Mouse (Mus musculus) liver, embryonic 13.5 days (tissue): ENCODE data around the gene Tra2b. TPM values are rescaled to one million over a fixed set of nuclear protein-coding genes. Genes with fewer than 3 reads are reported as not detected.
A peak's percentile ranks its signal among the peaks of the same experiment; 100 is the strongest.
"Not testable (repeated sequence)": the region's sequence is repeated elsewhere in the genome, so short reads cannot be mapped to it uniquely, and the experiment has no call there.

ENCODE experiments used
- ATAC-seq: fragments of 200-750 bp; cut with Nextera tagmentation; 2 replicates; pipeline ENCODE4 v1.8.0; 2017; ENCODE audit warnings: low read depth, mild to moderate bottlenecking, moderate number of reproducible peaks, moderate library complexity
- DNase-seq: peaks from one replicate; pipeline ENCODE4 v3.0.0; 2022
- H3K27ac ChIP-seq: fragments of 300-500 bp; sonication (generic); 2 replicates; pipeline ENCODE4 v1.5.1; 2015; ENCODE audit warnings: moderate library complexity, mild to moderate bottlenecking, inconsistent platforms
- H3K27me3 ChIP-seq: fragments of 300-500 bp; sonication (generic); 2 replicates; pipeline ENCODE4 v1.6.1; 2015; ENCODE audit warnings: mild to moderate bottlenecking, inconsistent platforms
- H3K36me3 ChIP-seq: fragments of 300-500 bp; sonication (generic); 2 replicates; pipeline ENCODE4 v1.6.1; 2015; ENCODE audit warnings: mild to moderate bottlenecking, inconsistent platforms
- H3K4me1 ChIP-seq: fragments of 300-500 bp; sonication (generic); replicated peaks from 2 replicates; pipeline ENCODE4 v1.6.1; 2015; ENCODE audit warnings: inconsistent platforms
- H3K4me2 ChIP-seq: fragments of 300-500 bp; sonication (generic); 2 replicates; pipeline ENCODE4 v1.6.1; 2015; ENCODE audit warnings: inconsistent platforms, mild to moderate bottlenecking, moderate library complexity
- H3K4me3 ChIP-seq: fragments of 300-500 bp; sonication (generic); replicated peaks from 2 replicates; pipeline ENCODE4 v1.5.1; 2015; ENCODE audit warnings: mild to moderate bottlenecking, inconsistent platforms
- H3K9ac ChIP-seq: fragments of 300-500 bp; sonication (generic); 2 replicates; pipeline ENCODE4 v1.6.1; 2015; ENCODE audit warnings: mild to moderate bottlenecking, inconsistent platforms
- H3K9me3 ChIP-seq: fragments of 300-500 bp; sonication (generic); replicated peaks from 2 replicates; pipeline ENCODE4 v1.6.1; 2016; ENCODE audit warnings: inconsistent platforms
- WGBS: fragments of 180-500 bp; shearing (Covaris S2); methylation state at CpG from one replicate; pipeline ENCODE4 v1.1.7; 2015; ENCODE audit not compliant: insufficient replicate concordance; 5-methylcytosine and 5-hydroxymethylcytosine counted together
- polyA plus RNA-seq: library from polyadenylated mRNA; unstranded; fragments of >200 nt; fragmentation: Nextera tagmentation; extraction: Ambion mirVana; gene quantifications from 2 replicates; pipeline ENCODE4 v1.2.1, GENCODE M21; 2015

The Tra2b gene
- polyA plus RNA-seq, 1 experiment from 2014 or later = 200 TPM

GRCm38 (mm10) chr16:22270491-22270890, 4.7 kb upstream of the Tra2b start:
- Histone ChIP-seq H3K4me1 (peaks cover 13% of the 10 kb centered on the region), H3K4me3 (no peak overlapping the region), H3K4me2 (no peak overlapping the region), H3K27ac (no peak overlapping the region), H3K9me3 (no peaks in the 10 kb centered on the region), H3K36me3 (no peaks in the 10 kb centered on the region), H3K27me3 (no peaks in the 10 kb centered on the region), H3K9ac (no peak overlapping the region)
- 51% methylated on average over 3 of the region's 3 CpGs for WGBS
- DNase-seq = peak; percentile 13
- ATAC-seq = no peak

- ATAC-seq (no peak), DNase-seq (no peak)
- no peaks in the 10 kb centered on the region for H3K27me3 ChIP-seq
- 36% methylated on average over 8 of the region's 8 CpGs for WGBS
- peaks cover 6% of the 10 kb centered on the region; the same call in 1 of the 2 replicates for H3K36me3 ChIP-seq
- H3K4me1 ChIP-seq = peaks cover 35% of the 10 kb centered on the region
- peak overlapping the region; percentile 75 for H3K4me2 ChIP-seq
- H3K9ac ChIP-seq = peak overlapping the region; percentile 65
- peak overlapping the region; percentile 51; the same call in 1 of the 2 replicates for H3K27ac ChIP-seq
- H3K9me3 ChIP-seq = no peaks in the 10 kb centered on the region
- peak overlapping the region; percentile 100 for H3K4me3 ChIP-seq
These were observed 579 bp upstream of the Tra2b start for GRCm38 (mm10) chr16:22266384-22266783.

GRCm38 (mm10) chr16:22264962-22265848, 600 bp downstream of the Tra2b start:
- Histone ChIP-seq H3K9ac (peak overlapping the region; percentile 99), H3K4me3 (peak overlapping the region; percentile 100), H3K36me3 (peaks cover 6% of the 10 kb centered on the region; the same call in 1 of the 2 replicates), H3K27me3 (no peaks in the 10 kb centered on the region), H3K27ac (peak overlapping the region; percentile 93), H3K4me2 (peak overlapping the region; percentile 75), H3K4me1 (peaks cover 39% of the 10 kb centered on the region), H3K9me3 (no peaks in the 10 kb centered on the region)
- DNase-seq (peak; percentile 65), ATAC-seq (peak; percentile 58)
- WGBS = under 1% methylated on average over 76 of the region's 81 CpGs

- no peaks in the 10 kb centered on the region for H3K27me3 ChIP-seq
- no peaks in the 10 kb centered on the region for H3K9me3 ChIP-seq
- under 1% methylated on average over 16 of the region's 16 CpGs for WGBS
- peak overlapping the region; percentile 100 for H3K4me3 ChIP-seq
- no peak for ATAC-seq
- H3K9ac ChIP-seq = peak overlapping the region; percentile 99
- peaks cover 42% of the 10 kb centered on the region for H3K4me1 ChIP-seq
- H3K4me2 ChIP-seq = peak overlapping the region; percentile 75
- peak overlapping the region; percentile 93 for H3K27ac ChIP-seq
- peak; percentile 41 for DNase-seq
- peaks cover 6% of the 10 kb centered on the region; the same call in 1 of the 2 replicates for H3K36me3 ChIP-seq
These were observed 1.4 kb downstream of the Tra2b start for GRCm38 (mm10) chr16:22264232-22264961.

GRCm38 (mm10) chr16:22263124-22263523, 2.7 kb downstream of the Tra2b start:
- no peaks in the 10 kb centered on the region for H3K27me3 ChIP-seq
- peak overlapping the region; percentile 53; the same call in 1 of the 2 replicates for H3K27ac ChIP-seq
- DNase-seq (no peak), ATAC-seq (no peak)
- H3K4me3 ChIP-seq = peak overlapping the region; percentile 100
- peaks cover 47% of the 10 kb centered on the region for H3K4me1 ChIP-seq
- H3K9me3 ChIP-seq = no peaks in the 10 kb centered on the region
- peak overlapping the region; percentile 75 for H3K4me2 ChIP-seq
- peak overlapping the region; percentile 99 for H3K9ac ChIP-seq
- peaks cover 12% of the 10 kb centered on the region for H3K36me3 ChIP-seq

GRCm38 (mm10) chr16:22261563-22261962, 4.2 kb downstream of the Tra2b start:
- Histone ChIP-seq H3K36me3 (peaks cover 14% of the 10 kb centered on the region), H3K27ac (no peak overlapping the region), H3K4me1 (peaks cover 44% of the 10 kb centered on the region), H3K4me2 (no peak overlapping the region), H3K9me3 (no peaks in the 10 kb centered on the region), H3K4me3 (no peak overlapping the region), H3K27me3 (no peaks in the 10 kb centered on the region), H3K9ac (no peak overlapping the region)
- 70% methylated on average over 2 of the region's 2 CpGs for WGBS
- DNase-seq = no peak
- no peak for ATAC-seq

- WGBS = 52% methylated on average over 3 of the region's 3 CpGs
- no peak overlapping the region for H3K9ac ChIP-seq
- H3K4me3 ChIP-seq = 0 out of 2 replicates have a peak overlapping the region, but pooled peaks have one; percentile 23
These were observed 5.2 kb downstream of the Tra2b start for GRCm38 (mm10) chr16:22260423-22261143.

GRCm38 (mm10) chr16:22252255-22252654, 13.6 kb downstream of the Tra2b start:
- 86% methylated on average over 6 of the region's 6 CpGs for WGBS
- H3K27me3 ChIP-seq, H3K9ac ChIP-seq, ATAC-seq, H3K4me1 ChIP-seq, H3K4me3 ChIP-seq, H3K27ac ChIP-seq, H3K9me3 ChIP-seq, DNase-seq, H3K4me2 ChIP-seq: not testable (repeated sequence)
- peaks cover 80% of the 10 kb centered on the region for H3K36me3 ChIP-seq

More at GRCm38 (mm10) chr16:22260423-22261143, 5.2 kb downstream of the Tra2b start:
- ATAC-seq (no peak), DNase-seq (no peak)
- H3K27me3 ChIP-seq = no peaks in the 10 kb centered on the region
- peaks cover 40% of the 10 kb centered on the region for H3K4me1 ChIP-seq
- no peak overlapping the region for H3K27ac ChIP-seq
- H3K36me3 ChIP-seq = peaks cover 20% of the 10 kb centered on the region
- peak overlapping the region; percentile 21; the same call in 1 of the 2 replicates for H3K4me2 ChIP-seq
- no peaks in the 10 kb centered on the region for H3K9me3 ChIP-seq

- Histone ChIP-seq H3K27ac (no peak overlapping the region), H3K4me1 (no peaks in the 10 kb centered on the region), H3K9me3 (no peaks in the 10 kb centered on the region), H3K4me3 (no peak overlapping the region), H3K36me3 (peaks cover 80% of the 10 kb centered on the region), H3K27me3 (no peaks in the 10 kb centered on the region), H3K9ac (no peak overlapping the region), H3K4me2 (no peak overlapping the region)
- DNase-seq (no peak), ATAC-seq (no peak)
- WGBS = 90% methylated on average over 5 of the region's 5 CpGs
These were observed 15.5 kb downstream of the Tra2b start for GRCm38 (mm10) chr16:22250307-22250706.

- peaks cover 81% of the 10 kb centered on the region for H3K36me3 ChIP-seq
- no peak overlapping the region for H3K9ac ChIP-seq
- DNase-seq = no peak
- H3K4me2 ChIP-seq = no peak overlapping the region
- ATAC-seq = no peak
- WGBS = 87% methylated on average over 3 of the region's 3 CpGs
- no peaks in the 10 kb centered on the region for H3K27me3 ChIP-seq
- H3K4me1 ChIP-seq = no peaks in the 10 kb centered on the region
- no peak overlapping the region for H3K27ac ChIP-seq
- H3K4me3 ChIP-seq = no peak overlapping the region
- no peaks in the 10 kb centered on the region for H3K9me3 ChIP-seq
These were observed 16.1 kb downstream of the Tra2b start for GRCm38 (mm10) chr16:22249754-22250153.
